Mouse (Mus musculus): ENCODE measurements at regions not wholly inside any gene's neighbourhood (a gene's known extent, or its start where the extent isn't known, plus 50 kb on each side); places are given as distances from the start of the nearest gene placed in this dataset.

DNA sequence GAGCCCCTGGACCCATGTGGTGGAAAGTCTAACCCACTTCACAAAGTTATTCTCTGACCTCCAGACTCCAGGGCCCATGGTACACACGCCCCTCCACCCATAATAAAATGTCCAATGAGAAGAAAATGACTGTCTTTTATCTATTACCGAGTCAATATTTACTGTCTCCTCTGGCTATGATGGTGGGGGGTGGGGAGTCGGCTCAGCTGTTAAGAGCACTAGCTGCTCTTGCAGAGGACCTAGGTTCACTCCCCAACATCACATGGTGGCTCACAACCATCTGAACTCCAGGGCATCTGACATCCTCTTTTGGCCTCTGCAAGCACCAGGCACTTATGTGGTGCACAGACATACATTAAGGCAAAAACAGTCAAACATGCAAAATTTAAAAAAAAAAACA lies 93.8 kb upstream of the Tmem189 start:
- no peak for DNase-seq (ENCODE audit: low spot score)

DNA sequence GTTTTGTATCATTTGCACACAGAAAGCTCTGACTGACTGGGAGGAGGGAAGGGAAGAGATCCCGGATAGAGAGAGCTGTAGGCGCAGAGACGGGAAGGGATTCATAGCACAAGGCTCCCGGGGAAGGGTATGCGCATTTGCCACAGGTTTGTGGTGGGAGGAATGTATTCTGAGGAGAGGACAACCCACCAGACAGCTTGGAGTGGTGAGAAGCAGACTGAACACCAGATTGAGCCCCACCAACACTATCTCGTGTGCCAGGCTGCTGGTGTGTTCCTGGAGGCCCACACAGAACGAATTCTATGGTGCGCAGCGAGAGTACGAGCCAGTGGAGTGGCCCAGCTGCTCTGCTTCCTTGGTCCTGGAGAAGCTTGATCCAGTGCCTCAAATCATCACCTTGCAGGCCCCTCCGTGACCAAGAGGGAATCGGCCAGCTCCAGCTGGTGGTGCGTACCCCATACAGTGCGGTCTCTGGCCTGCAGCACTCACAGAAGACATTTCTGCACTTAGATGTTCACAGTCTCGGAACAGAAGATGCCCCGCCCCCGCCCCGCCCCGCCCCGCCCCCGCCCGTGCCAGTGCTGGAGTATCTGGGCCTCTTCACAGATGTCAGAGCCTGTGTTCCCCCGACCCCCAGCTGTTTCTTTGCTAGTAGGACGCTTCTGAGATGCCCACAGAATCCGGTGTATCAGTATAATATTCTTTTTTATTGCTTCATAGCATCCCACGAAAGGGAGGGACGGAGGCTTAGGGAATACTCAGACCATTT lies 92.8 kb upstream of the Tmem189 start:
- DNase-seq (ENCODE audit: low spot score) = no peak

DNA sequence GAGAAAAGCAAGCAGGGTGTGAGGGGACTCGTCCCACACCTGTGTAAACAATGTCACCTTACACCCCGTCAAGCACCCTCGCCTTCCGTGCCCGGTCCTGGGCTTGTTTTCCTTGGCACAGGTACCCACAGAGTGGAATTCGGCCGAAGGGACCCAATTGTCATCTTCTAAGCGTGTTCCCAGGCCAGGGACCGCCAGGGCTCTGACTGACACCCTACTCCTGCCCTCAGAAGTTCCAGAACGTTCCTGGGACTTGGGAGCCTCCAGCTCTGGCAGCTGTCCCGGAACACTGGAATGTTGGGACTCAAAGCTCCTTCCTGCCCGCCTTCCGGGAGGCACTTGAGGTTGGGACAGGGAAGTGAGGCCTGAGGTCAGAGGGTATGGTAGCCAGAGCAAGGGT lies 91.9 kb upstream of the Tmem189 start:
- DNase-seq (ENCODE audit: low spot score) = peak; percentile 82

DNA sequence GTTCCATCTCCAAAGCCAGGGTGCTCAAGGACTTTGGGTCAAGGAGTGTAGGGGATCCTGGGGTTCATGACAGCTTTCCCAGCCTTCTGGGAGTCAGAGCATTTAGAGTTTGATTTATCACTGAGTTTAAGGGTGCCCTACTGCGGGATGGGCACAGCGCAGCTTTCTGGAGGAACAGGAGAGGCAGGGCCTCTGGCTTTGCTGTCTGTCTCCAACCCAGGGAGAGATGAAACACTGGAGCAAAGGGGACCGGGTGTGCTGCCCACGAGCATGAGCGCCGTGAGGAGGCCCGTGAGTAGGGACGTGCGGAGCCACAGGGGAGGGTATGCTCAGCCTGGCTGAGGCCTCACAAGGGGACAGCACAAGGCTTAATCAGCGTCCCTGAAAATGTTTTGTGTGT lies 89.1 kb upstream of the Tmem189 start:
- no peak for DNase-seq (ENCODE audit: low spot score)

DNA sequence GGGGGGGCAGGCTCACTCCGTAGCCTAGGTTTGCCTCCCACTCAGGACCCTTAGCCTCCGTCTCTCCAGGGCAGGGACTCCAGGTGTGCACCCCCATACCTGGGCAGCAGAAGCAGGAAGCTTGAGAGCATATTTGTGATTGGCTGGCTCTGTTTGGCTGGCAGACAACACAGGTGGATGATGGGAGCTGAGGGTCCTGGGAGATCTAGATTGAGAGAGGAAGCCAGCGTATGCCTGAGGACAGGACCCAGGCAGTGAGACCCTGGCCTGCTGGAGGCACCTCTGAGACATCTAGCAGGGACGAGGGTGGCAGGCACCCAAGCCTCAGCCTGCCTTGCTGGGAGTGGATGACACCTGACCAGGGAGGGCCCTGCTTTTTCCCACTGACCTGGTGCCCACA lies 88.6 kb upstream of the Tmem189 start:
- no peak for DNase-seq (ENCODE audit: low spot score)

DNA sequence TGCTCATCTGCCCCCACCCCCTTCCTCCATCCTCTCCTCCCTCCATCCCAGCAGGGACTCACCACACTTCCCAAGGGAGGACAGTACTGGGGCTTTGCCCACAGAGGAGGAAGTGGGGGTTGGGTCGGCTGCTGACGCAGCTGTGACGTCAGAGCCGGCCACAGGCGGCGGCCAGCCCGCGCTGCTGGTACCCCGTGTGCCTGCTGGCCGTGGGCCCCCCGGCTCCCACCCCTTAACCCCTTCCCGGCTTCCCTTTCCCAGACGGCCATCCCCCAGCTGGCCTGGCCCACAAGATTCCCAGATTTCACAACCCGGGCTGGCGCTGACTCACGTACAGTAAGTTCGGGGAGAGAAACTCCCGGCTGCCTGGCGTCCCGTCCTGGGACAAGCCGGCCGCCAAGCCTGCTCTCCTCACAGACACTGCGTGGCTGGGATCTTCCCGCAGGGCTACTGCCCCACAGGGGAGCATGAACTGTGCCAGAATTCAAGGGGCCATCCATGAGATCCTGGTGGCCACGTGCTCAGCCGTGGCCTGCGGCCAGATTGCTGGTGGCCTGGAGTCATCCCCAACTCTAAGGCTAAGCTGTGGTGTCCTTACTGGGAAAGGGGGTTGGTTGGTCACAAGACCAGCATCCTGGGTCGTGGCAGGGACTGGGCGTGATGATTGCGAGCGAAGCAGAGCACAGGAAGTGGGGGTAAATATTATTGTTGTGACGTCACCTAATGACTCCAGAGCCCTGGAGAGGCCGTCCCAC lies 87.9 kb upstream of the Tmem189 start:
- peak; percentile 91 for DNase-seq (ENCODE audit: low spot score)

DNA sequence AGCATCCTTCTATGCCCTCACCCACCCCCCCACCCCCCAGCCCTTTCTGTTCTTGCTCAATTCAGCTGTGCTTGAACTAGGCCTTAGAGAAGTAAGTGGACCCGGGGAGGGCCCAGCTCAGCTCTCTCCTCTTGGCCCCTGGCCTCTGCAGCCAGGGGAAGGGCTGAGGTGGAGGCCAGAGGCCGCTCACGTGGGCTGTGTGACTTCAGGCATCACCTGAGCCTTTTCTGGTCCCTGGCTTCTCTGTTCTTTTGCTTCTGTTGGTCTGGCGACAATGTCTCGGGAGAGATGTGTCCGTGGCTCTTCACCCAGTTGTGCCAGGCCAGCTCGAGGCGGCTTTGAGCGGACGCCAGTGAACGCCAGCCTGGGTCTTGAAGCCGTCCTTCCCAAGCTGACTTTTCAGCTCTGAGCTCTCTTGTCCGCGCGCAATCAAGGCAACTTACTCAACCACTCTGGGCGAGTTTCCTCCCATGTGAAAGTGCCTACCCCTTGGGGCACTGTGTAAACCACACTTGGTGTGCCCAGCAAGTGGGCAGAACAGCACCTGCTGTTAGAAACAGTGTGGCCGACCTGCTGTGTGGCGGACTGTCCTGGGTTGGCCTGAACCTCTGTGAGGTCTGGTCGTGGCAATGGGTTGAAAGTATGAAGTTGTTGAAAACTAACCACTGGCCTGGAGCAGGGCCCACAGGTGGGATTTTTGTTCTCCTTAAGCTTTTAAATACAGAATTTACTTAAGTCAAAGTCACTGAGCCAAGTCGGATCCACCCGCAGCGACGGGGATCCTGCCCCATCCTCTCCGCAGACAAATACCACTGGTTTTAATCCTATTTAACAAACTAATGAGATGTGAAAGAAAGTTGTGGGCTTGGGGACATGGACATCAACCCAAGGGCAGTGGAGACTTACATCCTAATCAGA lies 86.9 kb upstream of the Tmem189 start:
- no peak for DNase-seq (ENCODE audit: low spot score)

DNA sequence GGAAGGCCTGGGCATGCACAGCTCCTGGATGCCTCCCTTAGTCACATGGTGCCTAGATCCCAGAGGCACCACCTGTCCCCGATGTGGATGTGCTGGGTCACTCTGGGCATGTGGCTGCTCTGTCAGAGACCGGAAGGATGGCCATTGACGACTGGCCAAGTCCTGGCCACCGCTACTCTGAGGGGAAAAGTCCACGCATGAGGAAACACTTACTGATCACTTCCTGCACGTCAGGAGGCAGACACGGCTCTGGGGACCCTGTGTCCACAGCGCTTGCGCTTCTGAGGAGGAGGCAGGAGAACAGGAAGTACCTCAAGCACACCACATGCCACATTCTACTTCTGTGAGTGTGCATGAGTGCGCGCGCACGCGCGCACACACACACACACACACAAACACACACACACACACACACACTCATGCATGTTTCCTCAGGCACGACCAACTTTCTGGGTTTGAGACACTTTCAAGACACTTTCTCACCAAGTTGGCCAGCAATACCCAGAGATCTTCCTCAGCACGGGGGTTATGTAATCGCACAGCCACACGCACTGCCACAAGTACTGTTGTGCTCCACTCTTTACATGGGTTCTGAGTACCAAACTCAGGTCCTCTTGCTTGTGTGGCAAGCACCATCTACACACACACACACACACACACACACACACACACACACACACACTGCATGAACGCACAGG lies 85.7 kb upstream of the Tmem189 start:
- peak; percentile 76 for DNase-seq (ENCODE audit: low spot score)

DNA sequence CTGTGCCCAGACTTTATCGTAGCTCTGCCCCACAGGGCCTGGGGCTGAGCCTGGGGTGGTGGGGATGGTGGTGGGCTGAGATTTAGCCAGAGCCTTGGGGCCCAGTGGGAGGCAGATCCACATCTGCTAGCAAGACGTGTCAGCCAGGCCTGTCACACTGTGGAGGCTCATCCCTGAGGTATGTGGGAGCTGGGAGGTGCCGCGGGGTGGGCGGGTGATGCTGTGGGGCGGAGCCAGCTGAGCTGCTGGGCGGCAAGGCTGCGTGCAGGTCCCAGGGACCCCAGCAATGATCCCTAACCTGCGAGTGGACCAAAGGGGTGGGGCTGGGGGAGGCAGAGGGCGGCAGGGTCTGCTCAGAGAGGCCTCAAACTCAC lies 85.2 kb upstream of the Tmem189 start:
- no peak for DNase-seq (ENCODE audit: low spot score)

DNA sequence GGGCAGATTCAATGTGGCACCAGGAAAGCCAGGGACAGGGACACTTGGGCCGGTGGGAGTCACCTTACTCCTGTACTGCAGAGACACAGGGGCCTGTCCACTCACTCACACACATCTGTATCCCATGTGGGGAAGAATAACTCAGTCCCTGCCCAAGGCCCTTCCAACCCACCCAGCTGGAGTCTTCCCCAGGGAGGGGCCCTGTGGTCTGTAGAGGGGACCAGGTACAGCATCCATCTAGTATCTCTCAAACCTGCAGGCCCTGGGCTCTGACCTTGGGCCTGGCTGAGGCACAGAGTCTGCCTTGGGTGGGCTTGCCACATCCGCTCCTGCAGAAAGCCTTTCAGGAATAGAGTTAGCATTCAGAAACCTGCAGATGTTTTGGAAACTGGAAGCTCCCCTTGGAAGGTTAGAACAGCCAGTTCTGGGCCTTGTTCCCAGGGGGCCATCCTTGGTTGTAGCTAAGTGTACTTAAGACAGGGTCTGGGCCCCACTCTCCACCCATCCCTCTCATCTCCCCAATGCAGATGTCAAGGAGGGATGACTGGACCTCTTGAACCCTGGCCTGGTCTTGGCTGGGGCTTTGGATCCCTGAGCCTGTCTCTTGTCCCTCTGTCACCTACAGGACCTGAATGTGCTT lies 84.7 kb upstream of the Tmem189 start:
- peak; percentile 55 for DNase-seq (ENCODE audit: low spot score)

DNA sequence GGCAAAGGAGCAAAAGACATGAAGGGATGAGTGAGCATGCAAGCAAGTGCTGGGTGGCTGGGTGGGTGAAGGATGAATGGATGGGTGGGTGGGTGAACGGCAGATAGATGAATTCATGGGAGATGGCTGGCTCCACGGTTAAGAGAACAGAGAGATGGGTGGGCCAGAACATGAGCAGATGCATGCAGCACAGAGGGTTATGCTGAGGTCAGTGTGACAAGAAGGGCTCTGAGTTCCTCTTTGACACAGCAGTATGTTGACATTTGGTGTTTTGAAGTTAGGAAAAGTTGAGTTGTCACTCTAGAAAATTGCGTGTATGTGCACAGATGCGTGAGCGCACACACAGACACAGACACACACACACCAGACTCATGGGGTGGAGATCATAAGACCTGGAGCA lies 83.2 kb upstream of the Tmem189 start:
- no peak for DNase-seq (ENCODE audit: low spot score)

DNA sequence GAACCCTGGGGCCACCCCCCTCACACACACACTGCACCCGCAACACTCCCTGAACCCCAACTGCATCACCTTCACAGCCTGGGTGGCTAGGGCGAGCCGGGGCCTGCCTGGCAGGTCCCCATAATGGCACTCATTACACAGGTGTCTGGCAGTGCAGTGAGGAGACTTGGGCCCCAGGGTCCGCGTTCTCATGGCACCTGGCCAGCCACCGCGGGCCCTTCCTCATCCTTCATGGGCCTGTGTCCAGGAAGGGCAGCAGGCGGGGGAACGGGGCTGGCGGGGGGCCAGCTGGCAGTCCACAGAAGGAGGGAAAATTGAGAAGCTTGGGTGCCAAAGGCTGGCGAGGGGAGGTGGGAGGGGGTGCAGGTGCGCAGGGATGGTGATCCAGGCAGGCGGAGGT lies 78.3 kb upstream of the Tmem189 start:
- DNase-seq (ENCODE audit: low spot score) = no peak

DNA sequence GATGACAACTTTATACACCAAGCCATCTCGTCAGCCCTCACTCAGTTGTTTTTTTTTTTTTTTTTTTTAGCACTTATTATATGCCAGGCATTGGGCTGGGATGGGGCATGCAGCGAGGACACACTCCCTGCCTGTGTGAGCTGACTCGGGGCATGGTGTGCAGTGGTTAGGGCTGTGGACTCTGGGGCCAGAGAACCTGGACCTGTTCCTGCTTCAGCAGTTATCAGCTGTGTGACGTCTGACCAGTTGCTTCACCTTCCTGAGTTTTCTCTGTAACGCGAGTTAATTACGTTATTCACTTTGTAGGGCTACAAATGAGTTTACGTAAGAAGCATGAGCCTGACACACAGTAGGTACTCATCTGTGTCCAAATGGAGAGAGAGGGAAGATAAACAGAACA lies 77.7 kb upstream of the Tmem189 start:
- no peak for DNase-seq (ENCODE audit: low spot score)

DNA sequence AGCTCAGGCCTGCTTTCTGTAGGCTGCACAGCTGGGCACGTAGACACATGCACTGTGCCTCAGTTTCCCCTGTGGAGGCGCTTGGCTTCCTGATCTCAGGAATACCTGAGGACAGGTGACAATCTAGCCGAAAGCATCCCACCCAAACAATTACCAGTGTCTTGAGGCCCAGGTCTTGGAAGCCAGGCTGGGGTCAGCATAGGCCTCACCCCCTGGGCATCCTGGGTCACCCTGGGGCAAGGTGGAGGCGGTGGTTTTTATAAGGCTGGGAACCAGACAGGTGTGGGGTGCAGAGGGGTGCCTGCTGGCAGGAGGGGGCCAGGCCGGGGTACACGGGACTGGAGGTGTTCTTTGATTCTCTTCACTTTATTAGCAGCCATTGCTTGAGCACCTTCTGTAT lies 76.2 kb upstream of the Tmem189 start:
- DNase-seq (ENCODE audit: low spot score) = no peak

DNA sequence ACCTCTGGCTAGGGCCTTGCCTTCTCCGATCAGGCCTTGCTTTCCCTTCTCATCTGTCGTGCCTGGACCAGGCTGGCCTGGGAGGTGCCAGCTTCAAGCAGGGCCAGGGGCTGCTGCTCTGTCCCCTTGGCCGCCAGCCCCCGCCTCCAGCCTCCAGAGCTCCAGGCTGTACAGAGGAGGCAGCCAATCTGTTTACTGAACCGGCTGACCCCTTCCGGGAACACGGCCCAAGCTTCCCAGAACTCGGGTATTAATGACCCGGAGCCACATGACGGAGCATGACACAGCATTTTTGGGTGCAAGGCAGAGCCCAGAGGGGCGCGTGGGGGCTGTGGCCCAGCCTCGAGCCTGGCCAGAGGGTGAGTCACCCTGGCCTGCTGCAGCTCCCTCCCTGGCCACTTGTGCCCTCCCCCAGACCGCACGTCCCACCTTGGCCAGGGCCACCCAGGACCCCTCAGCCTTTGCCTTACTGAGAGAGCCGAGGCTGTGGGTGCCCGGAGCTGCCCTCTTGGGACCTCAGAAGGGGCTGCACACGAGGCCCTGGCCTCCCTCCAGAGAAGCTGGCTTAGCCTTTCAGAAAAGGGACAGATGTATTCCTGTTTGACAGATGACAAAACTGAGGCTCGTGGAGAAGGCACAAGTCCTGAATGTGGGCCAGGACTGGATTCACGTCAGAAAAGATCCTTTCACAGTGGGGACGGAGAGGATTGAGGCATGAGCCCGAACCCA lies 75.6 kb upstream of the Tmem189 start:
- DNase-seq (ENCODE audit: low spot score) = peak; percentile 93

DNA sequence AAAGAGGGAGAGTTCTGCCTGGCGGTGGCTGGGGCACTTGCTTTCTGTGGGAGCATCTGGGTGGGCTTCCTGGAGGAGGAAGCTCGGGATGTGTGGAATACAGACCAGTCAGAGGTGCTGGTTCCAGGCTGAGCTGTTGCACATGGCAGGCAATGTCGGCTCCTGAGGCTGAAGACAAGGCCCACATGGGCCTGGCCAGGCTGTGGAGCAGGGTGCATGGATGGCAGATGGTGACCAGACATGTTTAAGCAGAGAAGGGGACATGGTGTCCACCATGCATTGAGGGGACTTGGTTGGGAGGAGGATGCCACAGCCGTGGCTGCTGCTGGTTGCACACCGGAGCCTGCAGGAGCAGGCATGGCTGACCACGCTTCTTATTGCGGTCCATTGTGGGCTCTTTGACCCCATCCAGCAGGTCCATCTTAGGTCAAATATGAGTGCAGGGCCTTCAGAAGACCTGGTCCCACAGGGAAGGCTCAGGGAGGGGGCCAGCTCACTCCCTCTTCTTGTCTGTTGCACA lies 74.3 kb upstream of the Tmem189 start:
- DNase-seq (ENCODE audit: low spot score) = no peak

DNA sequence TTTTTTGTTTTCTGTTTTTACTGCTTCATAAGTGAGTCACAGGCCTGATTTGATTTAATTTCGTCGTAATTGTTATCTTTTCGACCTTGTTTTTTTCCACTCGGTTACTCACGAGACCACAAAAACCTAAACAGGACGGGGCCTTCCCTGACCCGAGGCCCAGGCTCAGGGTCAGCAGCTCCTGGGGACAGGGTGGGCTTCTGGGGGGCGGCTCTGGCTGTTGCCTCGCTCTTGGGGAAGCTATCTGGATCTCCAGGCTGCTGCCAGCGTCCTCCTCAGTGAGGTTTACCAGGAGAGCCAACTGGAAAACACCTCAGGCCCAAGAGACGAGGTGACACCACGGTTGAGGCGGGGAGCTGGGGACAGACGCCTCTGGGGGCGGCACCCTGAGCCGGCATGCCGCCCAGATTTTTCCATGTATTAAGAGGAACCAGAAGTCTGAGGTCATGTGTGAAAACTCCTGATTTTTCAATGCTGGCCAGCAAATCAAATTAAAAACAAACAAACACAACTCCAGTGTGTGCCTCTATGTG lies 71.8 kb upstream of the Tmem189 start:
- DNase-seq (ENCODE audit: low spot score) = peak; percentile 28

DNA sequence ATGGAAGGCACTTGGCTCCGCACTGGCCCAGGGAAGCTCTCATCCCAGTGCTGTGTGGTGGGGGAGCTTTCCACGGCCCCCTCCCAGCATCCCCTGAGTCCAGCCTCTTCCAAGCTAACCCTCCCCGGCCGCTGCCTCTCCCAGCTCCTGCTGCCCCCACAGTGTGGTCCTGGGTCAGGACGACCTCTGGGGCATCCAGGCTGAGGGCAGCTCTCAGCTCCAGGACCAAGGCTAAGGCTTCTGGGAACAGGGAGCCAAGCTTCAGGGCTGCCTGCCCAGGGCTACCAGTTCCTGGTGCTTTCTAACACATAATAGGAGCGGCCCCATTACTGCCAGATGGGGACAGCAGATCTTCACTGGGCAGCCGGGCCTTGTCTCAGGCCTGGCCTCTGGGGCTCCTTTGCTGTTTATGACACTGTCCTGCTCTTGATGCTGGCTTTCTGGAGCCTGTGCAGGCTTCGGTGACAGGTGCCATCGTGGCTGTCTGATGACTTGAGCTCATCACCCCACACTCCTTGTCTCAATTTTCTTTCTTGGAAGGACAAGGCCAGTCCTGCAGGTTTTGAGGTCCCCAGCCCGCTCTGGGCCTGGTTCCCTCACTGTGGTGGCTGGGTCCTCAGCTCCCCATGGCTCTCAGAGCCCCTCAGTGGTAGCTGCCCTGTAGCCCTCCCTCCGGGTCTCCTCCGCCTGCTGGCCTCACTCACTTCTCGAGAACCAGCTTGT lies 71.2 kb upstream of the Tmem189 start:
- no peak for DNase-seq (ENCODE audit: low spot score)
